Mouse (Mus musculus): ENCODE data around the gene Vmn1r114.
"Not testable (repeated sequence)": the region's sequence is repeated elsewhere in the genome, so short reads cannot be mapped to it uniquely, and the experiment has no call there.

Gene Vmn1r114

GRCm38 (mm10) chr7:20812086-20812485 is at the start of gene Vmn1r114:
Gene Vmn1r114, minus strand, starts transcription at chr7:20812186.
- not testable (repeated sequence) for DNase-seq (ENCODE audit: low spot score in 2 of 2)

GRCm38 (mm10) chr7:20844885-20845284 is 32.9 kb upstream of the Vmn1r114 start, which contains the start of gene Vmn1r115:
Gene Vmn1r115, minus strand, starts transcription at chr7:20844985.
- not testable (repeated sequence) for DNase-seq (ENCODE audit: low spot score in 2 of 2)

DNA sequence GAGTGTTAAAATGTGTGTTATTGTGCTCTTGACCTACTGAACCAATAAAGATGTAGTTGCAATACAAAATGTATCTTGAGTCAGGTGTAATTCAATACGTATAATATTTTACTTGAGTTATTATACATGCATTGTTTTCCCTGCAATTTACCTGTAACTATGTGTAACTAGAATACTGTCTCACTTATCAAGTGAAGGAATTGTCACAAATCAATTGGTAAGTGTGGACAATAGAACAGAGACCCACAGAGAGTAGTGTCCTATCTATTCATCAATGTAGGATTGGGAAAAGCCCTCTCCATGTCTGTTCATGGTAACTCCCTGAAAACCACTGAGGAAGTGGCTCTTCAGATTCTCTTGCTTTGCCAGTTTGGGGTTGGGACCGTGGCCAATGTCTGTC is 25.0 kb downstream of the Vmn1r114 start, which contains the start of gene Vmn1r113:
Vmn1r113 (plus strand) TSS at position 301 of the 400 bp plus-strand sequence.
- DNase-seq (ENCODE audit: low spot score in 2 of 2): not testable (repeated sequence)

GRCm38 (mm10) chr7:20770885-20771284 is 41.1 kb downstream of the Vmn1r114 start, which contains the start of gene Vmn1r112:
Gene Vmn1r112, plus strand, starts transcription at chr7:20771185.
- not testable (repeated sequence) for DNase-seq (ENCODE audit: low spot score in 2 of 2)
